ENCODE assay signal across 19 mouse cellular contexts in genomic region chr5:23618656-23619055, GRCm38 (mm10).
A peak's percentile ranks its signal among the peaks of the same experiment; 100 is the strongest.
DNase-seq lines count a peak whose midpoint lies in the region; TF ChIP-seq lines count a peak whose summit lies in the region.
"Had no signal": no experiment of that assay in that cellular context is flagged by ENCODE, and none has a peak within 500 bp of the region (broad histone marks: within the 10 kb centered on the region; RNA-seq: fewer than 3 reads in every experiment).

No protein-coding gene starts in this region.

- no peak overlapping the region for H3K27ac ChIP-seq in gastrocnemius, adult 2 months
- no peak overlapping the region for H3K27ac ChIP-seq in left cerebral cortex, adult 2 months
- H3K27ac ChIP-seq: forebrain, embryonic 10.5 days; heart, embryonic 15.5 days; kidney, embryonic 15.5 days; limb, embryonic 15.5 days; midbrain, embryonic 12.5 days; neural tube, embryonic 13.5 days had no signal

- peak; percentile 4; the same call in 1 of the 2 replicates for TF ChIP-seq CTCF in gastrocnemius, adult 2 months (IDR thresholded peaks at IDR 0.05)
- peak; percentile 4; the same call in 1 of the 2 replicates for TF ChIP-seq CTCF in left cerebral cortex, adult 2 months (IDR thresholded peaks at IDR 0.05)

- intact Hi-C loops in gastrocnemius, adult 2 months (cut with DNase I): no loop called here
- intact Hi-C loops in left cerebral cortex, adult 2 months (cut with DNase I): loop anchor here (5.0 kb wide), 1 partner anchor 101 kb away; no protein-coding TSS in a partner anchor
- intact Hi-C loops in left cerebral cortex, postnatal 4 days (cut with DNase I): no loop called here

- no peak for DNase-seq in gastrocnemius, adult 2 months
- DNase-seq in gastrocnemius, adult 8-10 months (ENCODE audit: low spot score in 2 of 2): no peak
- no peak for DNase-seq in left cerebral cortex, adult 2 months (ENCODE audit: extremely low spot score in 1 of 2, low spot score in 2 of 2)
- DNase-seq in left cerebral cortex, postnatal 4 days: no peak
- DNase-seq in thymus, postnatal 4 days: peak; percentile 36
- DNase-seq in thymus, adult 18-20 months: no peak
- DNase-seq in embryo, embryonic 10.5 days (ENCODE audit: low spot score): no peak
- DNase-seq in c-Kit-positive CD71-positive TER-119-positive erythroid progenitor cells, embryonic 14.5 days (ENCODE audit: low spot score): no peak
- DNase-seq: adrenal gland, postnatal 36 days; cerebellum, adult 2 months; cerebellum, postnatal 36 days; gastrocnemius, postnatal 14 days; lung, adult 2 months had no signal

- H3K4me3 ChIP-seq in gastrocnemius, adult 2 months: no peak overlapping the region
- H3K4me3 ChIP-seq in left cerebral cortex, adult 2 months: no peak overlapping the region
- H3K4me3 ChIP-seq: forebrain, embryonic 10.5 days; heart, embryonic 15.5 days; kidney, embryonic 15.5 days; limb, embryonic 15.5 days; midbrain, embryonic 12.5 days; neural tube, embryonic 13.5 days had no signal
